Mouse (Mus musculus) thymus, postnatal 14 days (tissue): ENCODE data around the gene Slc4a3.

Experiments
- DNase-seq: peaks from one replicate; pipeline ENCODE4 v3.0.0; 2021

The Slc4a3 gene

DNA sequence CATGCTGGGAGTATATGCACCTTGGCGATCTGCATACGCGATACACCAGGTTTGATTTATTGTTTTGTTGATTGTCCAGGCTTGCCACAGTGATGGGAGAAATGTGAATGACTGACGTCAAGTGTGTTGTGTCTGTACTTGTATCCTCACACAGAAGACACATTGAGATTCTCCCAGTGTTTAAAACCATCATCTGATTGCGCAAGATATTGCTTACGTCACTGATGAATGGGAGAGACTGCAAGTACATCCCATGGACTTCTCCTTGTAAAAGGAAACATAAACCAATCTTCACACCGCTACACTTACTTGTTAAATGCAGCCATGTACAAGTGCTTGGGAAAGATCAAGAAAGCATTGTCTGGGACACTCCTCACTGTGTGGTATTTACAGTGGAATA lies 62.2 kb downstream of the Slc4a3 start:
- DNase-seq = no peak

- no peak for DNase-seq
Measured at GRCm38 (mm10) chr1:75608625-75609263, 62.7 kb downstream of the Slc4a3 start.

DNA sequence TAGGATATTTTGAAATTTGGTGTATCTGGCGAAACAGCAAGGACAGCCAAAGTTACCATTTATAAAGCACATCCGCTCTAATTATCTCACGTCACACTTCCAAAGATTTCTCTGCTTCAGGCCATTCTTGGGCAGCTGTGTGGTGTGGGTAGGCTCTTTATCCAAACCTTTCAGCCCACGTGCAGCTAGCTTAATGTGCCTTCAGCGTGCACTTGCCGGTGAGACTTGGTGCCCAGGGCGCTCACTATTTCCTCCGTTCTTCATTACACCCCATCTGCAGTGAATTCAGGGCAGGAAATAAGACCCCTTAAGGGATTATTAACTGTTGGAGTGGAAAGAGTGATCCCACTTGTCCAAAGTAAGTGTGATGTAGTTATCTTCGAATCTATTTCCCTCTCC lies 63.2 kb downstream of the Slc4a3 start:
- DNase-seq = no peak

GRCm38 (mm10) chr1:75610553-75610952 lies 64.5 kb downstream of the Slc4a3 start:
- no peak for DNase-seq
